In the genomic region with DNA sequence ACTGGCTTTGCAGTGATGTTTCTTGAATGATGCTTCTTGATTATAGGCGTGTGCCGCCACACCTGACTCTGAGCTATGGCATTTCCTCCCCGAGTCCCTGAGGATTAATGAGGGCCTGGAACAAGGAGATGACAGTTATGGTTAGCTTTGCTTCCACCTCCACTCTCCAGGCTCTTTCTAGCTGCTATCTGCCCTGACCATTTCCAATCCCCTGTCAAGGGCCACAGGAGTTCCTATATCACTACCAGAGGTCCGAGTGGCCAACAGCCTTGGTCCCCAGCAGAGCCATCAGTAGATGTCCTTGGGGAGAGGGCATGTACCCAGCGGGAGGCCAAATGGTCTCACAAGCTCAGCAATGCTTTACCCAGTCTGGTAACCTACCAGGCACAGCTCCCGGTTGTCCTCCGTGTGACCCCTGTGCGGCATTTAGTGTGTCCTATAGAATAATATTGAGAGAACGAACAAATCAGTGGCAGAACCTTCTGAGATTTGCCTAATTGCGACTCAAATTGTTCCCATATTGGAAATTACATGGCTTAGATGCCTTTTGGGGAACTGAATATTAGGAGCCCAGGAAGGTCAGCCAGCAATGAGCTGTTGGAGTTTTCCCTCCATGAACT, we compare ENCODE assay signal across 24 mouse cellular contexts.
DNase-seq lines count a peak whose midpoint lies in the region; ATAC-seq lines count a peak whose summit lies in the region.
"Had no signal": no experiment of that assay in that cellular context is flagged by ENCODE, and none has a peak within 500 bp of the region (broad histone marks: within the 10 kb centered on the region; RNA-seq: fewer than 3 reads in every experiment).

No protein-coding gene starts in this region.

- no peak overlapping the region for H3K9ac ChIP-seq in forebrain, embryonic 11.5 days (ENCODE audit: low read length)
- H3K9ac ChIP-seq: embryonic facial prominence, embryonic 12.5 days; heart, embryonic 13.5 days; hindbrain, embryonic 14.5 days; limb, embryonic 12.5 days; liver, postnatal 0 days had no signal

- no peaks in the 10 kb centered on the region for H3K27me3 ChIP-seq in forebrain, embryonic 10.5 days (ENCODE audit: poor library complexity, severe bottlenecking)
- no peaks in the 10 kb centered on the region for H3K27me3 ChIP-seq in forebrain, embryonic 11.5 days (ENCODE audit: control insufficient read depth, insufficient read depth, low read length)
- H3K27me3 ChIP-seq: limb, embryonic 12.5 days; Patski had no signal

- H3K27ac ChIP-seq in forebrain, embryonic 10.5 days: no peak overlapping the region
- no peak overlapping the region for H3K27ac ChIP-seq in forebrain, embryonic 11.5 days (ENCODE audit: low read depth, low read length)
- H3K27ac ChIP-seq: embryonic facial prominence, embryonic 12.5 days; heart, embryonic 13.5 days; hindbrain, embryonic 14.5 days; layer of hippocampus, adult 2 months; limb, embryonic 12.5 days had no signal

- H3K9me3 ChIP-seq in forebrain, embryonic 10.5 days: no peaks in the 10 kb centered on the region
- no peaks in the 10 kb centered on the region for H3K9me3 ChIP-seq in forebrain, embryonic 11.5 days (ENCODE audit: control insufficient read depth, low read length)
- H3K9me3 ChIP-seq: embryonic facial prominence, embryonic 12.5 days; G1E; heart, embryonic 13.5 days; limb, embryonic 12.5 days had no signal

- no peak for ATAC-seq in forebrain, embryonic 11.5 days (replicated peaks; ENCODE audit: low FRiP score)
- ATAC-seq: activated CD4-positive, CD25-positive, alpha-beta regulatory T cell, adult 4 months; forebrain, embryonic 14.5 days; inflammation-experienced regulatory T-cells, adult 6 months; liver, postnatal 0 days; lung, postnatal 0 days; Patski had no signal

- H3K4me2 ChIP-seq in forebrain, embryonic 11.5 days (ENCODE audit: low read depth, low read length, severe bottlenecking): no peak overlapping the region
- H3K4me2 ChIP-seq: embryonic facial prominence, embryonic 12.5 days; heart, embryonic 13.5 days; hindbrain, embryonic 14.5 days; limb, embryonic 12.5 days; liver, embryonic 11.5 days had no signal

- H3K4me3 ChIP-seq in forebrain, embryonic 10.5 days: no peak overlapping the region
- H3K4me3 ChIP-seq in forebrain, embryonic 11.5 days (ENCODE audit: low read depth, low read length): no peak overlapping the region
- H3K4me3 ChIP-seq: embryonic facial prominence, embryonic 12.5 days; erythroblast, embryonic 14.5 days; heart, embryonic 13.5 days; layer of hippocampus, adult 2 months; limb, embryonic 12.5 days had no signal

- DNase-seq in forebrain, embryonic 10.5 days (ENCODE audit: extremely low spot score, low spot score): peak; percentile 11
- DNase-seq in forebrain, embryonic 11.5 days (ENCODE audit: low spot score): no peak
- peak; percentile 6 for DNase-seq in kidney, adult 9 months
- no peak for DNase-seq in kidney, adult 11 months
- peak; percentile 52 for DNase-seq in adipocyte (ENCODE audit: low spot score)
- DNase-seq in left cerebral cortex, adult 9 months (ENCODE audit: low spot score in 2 of 2): no peak
- DNase-seq in c-Kit-positive CD71-positive TER-119-positive erythroid progenitor cells, embryonic 14.5 days (ENCODE audit: low spot score): no peak
- DNase-seq: cerebellum, adult 2 months; liver, postnatal 0 days; midbrain, embryonic 14.5 days; thymus, adult 2 months had no signal

- H3K4me1 ChIP-seq in forebrain, embryonic 10.5 days: peaks cover 4% of the 10 kb centered on the region; the same call in 1 of the 2 replicates
- H3K4me1 ChIP-seq in forebrain, embryonic 11.5 days (replicated peaks; ENCODE audit: control insufficient read depth, insufficient read depth, low read length): no peaks in the 10 kb centered on the region

- 86% methylated on average over 10 of the region's 10 CpGs for WGBS in forebrain, embryonic 10.5 days
- WGBS in forebrain, embryonic 11.5 days: 88% methylated on average over 10 of the region's 10 CpGs

- no peaks in the 10 kb centered on the region for H3K36me3 ChIP-seq in forebrain, embryonic 10.5 days (replicated peaks)
- no peaks in the 10 kb centered on the region for H3K36me3 ChIP-seq in forebrain, embryonic 11.5 days (ENCODE audit: control insufficient read depth, insufficient read depth, low read length)
- H3K36me3 ChIP-seq: embryonic facial prominence, embryonic 12.5 days; G1E; heart, embryonic 13.5 days; limb, embryonic 12.5 days had no signal

Comparison
In these comparisons a context has a peak if more than half of its experiments do, and no peak if none do; other contexts are left out.
1. DNase-seq: peak in forebrain, embryonic 10.5 days (single experiment), kidney, adult 9 months (single experiment) and adipocyte (single experiment); none in forebrain, embryonic 11.5 days (single experiment), kidney, adult 11 months (single experiment), left cerebral cortex, adult 9 months (0 of 2) and c-Kit-positive CD71-positive TER-119-positive erythroid progenitor cells, embryonic 14.5 days (single experiment).